Comparison of ENCODE assay signal across 32 mouse cellular contexts in the genomic region with DNA sequence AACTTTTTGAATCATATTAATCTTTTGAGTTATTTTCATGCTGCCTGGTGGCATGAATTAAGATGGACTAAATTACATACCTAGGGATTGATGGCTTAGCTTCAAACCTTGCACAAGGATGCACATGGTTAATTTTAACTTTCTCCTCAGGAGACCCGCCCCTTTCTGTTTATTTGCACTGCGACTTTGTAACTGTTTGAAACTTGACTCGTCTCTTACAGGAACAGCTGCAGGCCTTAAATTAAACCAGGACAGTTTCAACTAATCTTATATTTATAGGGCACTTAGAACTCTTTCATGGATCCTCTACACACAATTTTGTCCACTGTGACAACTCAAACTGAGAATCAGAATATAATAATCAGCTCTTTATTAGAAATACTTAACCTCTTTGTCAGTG. TPM values are rescaled to one million over a fixed set of nuclear protein-coding genes. Genes with fewer than 3 reads are reported as not detected.
DNase-seq lines count a peak whose midpoint lies in the region; ATAC-seq and TF ChIP-seq lines count a peak whose summit lies in the region.
"Had no signal": no experiment of that assay in that cellular context is flagged by ENCODE, and none has a peak within 500 bp of the region (broad histone marks: within the 10 kb centered on the region; RNA-seq: fewer than 3 reads in every experiment).

No protein-coding gene starts in this region.

- H3K4me2 ChIP-seq in heart, embryonic 16.5 days (ENCODE audit: low read depth, low read length) = no peak overlapping the region
- no peak overlapping the region for H3K4me2 ChIP-seq in lung, embryonic 14.5 days
- no peak overlapping the region for H3K4me2 ChIP-seq in intestine, postnatal 0 days (replicated peaks; ENCODE audit: low read depth)
- H3K4me2 ChIP-seq: embryonic facial prominence, embryonic 12.5 days; forebrain, embryonic 15.5 days; heart, embryonic 11.5 days; limb, embryonic 13.5 days; liver, embryonic 12.5 days; neural tube, embryonic 13.5 days had no signal

- H3K36me3 ChIP-seq in heart, embryonic 16.5 days (ENCODE audit: control insufficient read depth, insufficient read depth) = 0 out of 2 replicates have a peak, but pooled peaks cover 4% of the 10 kb centered on the region
- H3K36me3 ChIP-seq in lung, embryonic 14.5 days (ENCODE audit: insufficient read depth) = no peaks in the 10 kb centered on the region
- no peaks in the 10 kb centered on the region for H3K36me3 ChIP-seq in intestine, postnatal 0 days (ENCODE audit: control insufficient read depth, insufficient read depth)
- H3K36me3 ChIP-seq: embryonic facial prominence, embryonic 12.5 days; forebrain, embryonic 10.5 days; forebrain, embryonic 15.5 days; limb, embryonic 13.5 days; liver, embryonic 12.5 days; midbrain, embryonic 10.5 days; neural tube, embryonic 13.5 days had no signal

- peak; percentile 31 for DNase-seq in embryo, embryonic 10.5 days (ENCODE audit: low spot score)
- no peak for DNase-seq in embryo, embryonic 10 days (ENCODE audit: low spot score)
- DNase-seq in heart, postnatal 36 days = no peak
- peak; percentile 26 for DNase-seq in lung, embryonic 14.5 days
- DNase-seq in lung, postnatal 36 days = no peak
- DNase-seq: adrenal gland, adult 2 months; adrenal gland, postnatal 36 days; cerebellum, adult 18-20 months; kidney, adult 8-10 months; kidney, postnatal 14 days; liver, postnatal 0 days; thymus, postnatal 14 days had no signal

- H3K4me3 ChIP-seq in heart, embryonic 16.5 days (ENCODE audit: low read length) = no peak overlapping the region
- no peak overlapping the region for H3K4me3 ChIP-seq in lung, embryonic 14.5 days (ENCODE audit: low read depth, low read length)
- H3K4me3 ChIP-seq in intestine, postnatal 0 days (ENCODE audit: low read depth, low read length) = no peak overlapping the region
- H3K4me3 ChIP-seq: embryonic facial prominence, embryonic 12.5 days; forebrain, embryonic 10.5 days; forebrain, embryonic 15.5 days; limb, embryonic 13.5 days; liver, embryonic 12.5 days; midbrain, embryonic 10.5 days; neural tube, embryonic 13.5 days had no signal

- peaks cover 5% of the 10 kb centered on the region; the same call in 1 of the 2 replicates for H3K4me1 ChIP-seq in heart, embryonic 16.5 days (ENCODE audit: control insufficient read depth, insufficient read depth, low read length)
- H3K4me1 ChIP-seq in lung, embryonic 14.5 days (ENCODE audit: insufficient read depth) = no peaks in the 10 kb centered on the region
- no peaks in the 10 kb centered on the region for H3K4me1 ChIP-seq in intestine, postnatal 0 days (replicated peaks; ENCODE audit: control insufficient read depth, insufficient read depth, low read length)
- H3K4me1 ChIP-seq: forebrain, embryonic 10.5 days; forebrain, embryonic 15.5 days; liver, embryonic 12.5 days; midbrain, embryonic 10.5 days; neural tube, embryonic 13.5 days had no signal

- H3K9ac ChIP-seq in heart, embryonic 16.5 days (ENCODE audit: low read length) = no peak overlapping the region
- H3K9ac ChIP-seq in lung, embryonic 14.5 days = no peak overlapping the region
- no peak overlapping the region for H3K9ac ChIP-seq in intestine, postnatal 0 days (ENCODE audit: low read depth, low read length)
- H3K9ac ChIP-seq: embryonic facial prominence, embryonic 12.5 days; forebrain, embryonic 15.5 days; limb, embryonic 13.5 days; liver, embryonic 12.5 days; liver, postnatal 0 days; neural tube, embryonic 13.5 days had no signal

- no peaks in the 10 kb centered on the region for H3K27me3 ChIP-seq in heart, embryonic 16.5 days (ENCODE audit: control insufficient read depth, insufficient read depth, low read length)
- no peaks in the 10 kb centered on the region for H3K27me3 ChIP-seq in lung, embryonic 14.5 days (ENCODE audit: insufficient read depth, low read length)
- no peaks in the 10 kb centered on the region for H3K27me3 ChIP-seq in intestine, postnatal 0 days (replicated peaks; ENCODE audit: control insufficient read depth, insufficient read depth, low read length)
- H3K27me3 ChIP-seq: CH12.LX; embryonic facial prominence, embryonic 12.5 days; forebrain, embryonic 15.5 days; limb, embryonic 13.5 days; liver, embryonic 12.5 days; neural tube, embryonic 13.5 days had no signal

- no peak for TF ChIP-seq CTCF in lung, embryonic 14.5 days (IDR thresholded peaks at IDR 0.05; ENCODE audit: low read depth)
- no peak for TF ChIP-seq CTCF in intestine, postnatal 0 days (IDR thresholded peaks at IDR 0.05; ENCODE audit: low read depth)

- H3K27ac ChIP-seq in heart, embryonic 16.5 days (ENCODE audit: low read length) = peak overlapping the region; percentile 5; the same call in 1 of the 2 replicates
- H3K27ac ChIP-seq in lung, embryonic 14.5 days (ENCODE audit: low read depth) = no peak overlapping the region
- H3K27ac ChIP-seq in intestine, postnatal 0 days (ENCODE audit: low read depth, low read length) = no peak overlapping the region
- H3K27ac ChIP-seq: embryonic facial prominence, embryonic 12.5 days; forebrain, embryonic 10.5 days; forebrain, embryonic 15.5 days; limb, embryonic 13.5 days; liver, embryonic 12.5 days; midbrain, embryonic 10.5 days; neural tube, embryonic 13.5 days had no signal

- peaks cover 6% of the 10 kb centered on the region; the same call in 1 of the 2 replicates for H3K9me3 ChIP-seq in heart, embryonic 16.5 days (replicated peaks; ENCODE audit: control insufficient read depth, low read length)
- no peaks in the 10 kb centered on the region for H3K9me3 ChIP-seq in lung, embryonic 14.5 days (ENCODE audit: low read depth, low read length)
- no peaks in the 10 kb centered on the region for H3K9me3 ChIP-seq in intestine, postnatal 0 days (ENCODE audit: control insufficient read depth)
- H3K9me3 ChIP-seq: embryonic facial prominence, embryonic 12.5 days; forebrain, embryonic 10.5 days; forebrain, embryonic 15.5 days; limb, embryonic 13.5 days; liver, embryonic 12.5 days; midbrain, embryonic 10.5 days; neural tube, embryonic 13.5 days had no signal

- no peak for ATAC-seq in heart, embryonic 16.5 days (replicated peaks; ENCODE audit: extremely low read depth, insufficient read depth, low FRiP score)
- ATAC-seq in lung, embryonic 14.5 days (ENCODE audit: insufficient read depth) = no peak
- no peak for ATAC-seq in intestine, postnatal 0 days
- ATAC-seq: activated CD4-positive, CD25-positive, alpha-beta regulatory T cell, adult 4 months; forebrain, embryonic 15.5 days; hindbrain, embryonic 16.5 days; liver, embryonic 12.5 days; liver, postnatal 0 days had no signal

- WGBS in heart, embryonic 16.5 days = 26% methylated on average over 3 of the region's 3 CpGs
- 18% methylated on average over 3 of the region's 3 CpGs for WGBS in lung, embryonic 14.5 days
- WGBS in intestine, postnatal 0 days = 21% methylated on average over 3 of the region's 3 CpGs

- intact Hi-C loops in heart, postnatal 36 days (cut with DNase I) = no loop called here

RNA-seq across cellular contexts. Expression of a gene that starts 0.8 kb away (rescaled TPM):
- polyA plus RNA-seq in heart, embryonic 16.5 days (2015; fragmentation: Nextera tagmentation; extraction: Ambion mirVana) = 69.2 and 70.5 TPM in 2 replicates
- total RNA-seq in heart, postnatal 36 days (2021) = 100 to 1,000 TPM; 237 to 263 TPM
- 0.45 and 1.2 TPM in 2 replicates for polyA plus RNA-seq in lung, embryonic 14.5 days (2014; fragmentation: Nextera tagmentation; extraction: Ambion mirVana)
- 2.8 TPM in 2 replicates for polyA plus RNA-seq in intestine, postnatal 0 days (2015; fragmentation: Nextera tagmentation; extraction: Ambion mirVana)
- total RNA-seq: CH12.LX; granulocyte monocyte progenitor cell, adult 5-6 weeks; left cerebral cortex, postnatal 14 days; megakaryocyte progenitor cell, adult 5-6 weeks had no signal
- polyA plus RNA-seq: activated CD4-positive, CD25-positive, alpha-beta regulatory T cell, adult 4 months; adrenal gland, adult 2 months; forebrain, embryonic 10.5 days; liver, postnatal 0 days; midbrain, embryonic 10.5 days; small intestine, adult 2 months had no signal

RNA-seq across cellular contexts. Expression of a gene that starts 50.5 kb away (rescaled TPM):
- polyA plus RNA-seq in heart, embryonic 16.5 days (2015; fragmentation: Nextera tagmentation; extraction: Ambion mirVana) = 0.61 and 1.3 TPM in 2 replicates
- 1 to 10 TPM; 1.2 to 1.7 TPM for total RNA-seq in heart, postnatal 36 days (2021)
- 0.43 and 0.78 TPM in 2 replicates for polyA plus RNA-seq in lung, embryonic 14.5 days (2014; fragmentation: Nextera tagmentation; extraction: Ambion mirVana)
- 1.4 and 1.5 TPM in 2 replicates for polyA plus RNA-seq in intestine, postnatal 0 days (2015; fragmentation: Nextera tagmentation; extraction: Ambion mirVana)
- total RNA-seq: ES-E14; midbrain, postnatal 0 days had no signal
- polyA plus RNA-seq: C2C12 had no signal

Comparison
In these comparisons a context has a peak if more than half of its experiments do, and no peak if none do; other contexts are left out.
1. DNase-seq: peak in embryo, embryonic 10.5 days (single experiment) and lung, embryonic 14.5 days (single experiment); none in embryo, embryonic 10 days (single experiment), heart, postnatal 36 days (0 of 2) and lung, postnatal 36 days (single experiment).
2. RNA of a gene that starts 0.8 kb away (polyA plus RNA-seq): 69.2 to 70.5 TPM in heart, embryonic 16.5 days; 2.8 TPM in intestine, postnatal 0 days and 0.45 to 1.2 TPM in lung, embryonic 14.5 days; every median in the first group is over 10 times any median in the second.